Mouse (Mus musculus) heart, adult 2 months (tissue): ENCODE data around the gene Unc45b. TPM values are rescaled to one million over a fixed set of nuclear protein-coding genes. Genes with fewer than 3 reads are reported as not detected.

Experiments used
- DNase-seq, 2 experiments: peaks; one replicate each; pipeline ENCODE4 v3.0.0; 2021
- H3K27ac ChIP-seq: fragments of 200-600 bp; 2 replicates; pipeline ENCODE4 v1.8.1; 2022
- H3K27me3 ChIP-seq: fragments of 200-500 bp; 2 replicates; pipeline ENCODE4 v1.6.1; 2012; ENCODE audit warnings: mild to moderate bottlenecking, low read length, inconsistent platforms, mixed read lengths; ENCODE audit not compliant: control insufficient read depth, insufficient read depth
- H3K36me3 ChIP-seq: fragments of 200-500 bp; 2 replicates; pipeline ENCODE4 v1.6.1; 2012; ENCODE audit warnings: low read length, inconsistent platforms; ENCODE audit not compliant: control insufficient read depth, insufficient read depth
- H3K4me1 ChIP-seq: fragments of 200-500 bp; 2 replicates; pipeline ENCODE4 v1.6.1; 2011; ENCODE audit warnings: low read length; ENCODE audit not compliant: control insufficient read depth, insufficient read depth
- H3K4me3 ChIP-seq: fragments of 200-600 bp; 2 replicates; pipeline ENCODE4 v1.8.1; 2022
- H3K79me2 ChIP-seq: fragments of 200-500 bp; replicated peaks from 2 replicates; pipeline ENCODE4 v1.6.1; 2012; ENCODE audit warnings: mild to moderate bottlenecking, inconsistent platforms, low read length, moderate library complexity, mixed read lengths; ENCODE audit not compliant: control insufficient read depth, insufficient read depth
- H3K9ac ChIP-seq: fragments of 200-500 bp; 2 replicates; pipeline ENCODE4 v1.6.1; 2012; ENCODE audit warnings: low read depth, mild to moderate bottlenecking, control low read depth, inconsistent platforms, low read length, mixed read lengths
- CTCF ChIP-seq: fragments of 200-600 bp; IDR thresholded peaks from 2 replicates; pipeline ENCODE4 v1.8.1; 2022; ENCODE audit warnings: antibody characterized with exemption, mild to moderate bottlenecking, moderate library complexity
- EP300 ChIP-seq: fragments of 200-500 bp; IDR thresholded peaks from 2 replicates; pipeline ENCODE4 v1.6.1; 2011; ENCODE audit warnings: low read depth, low read length, control low read depth; ENCODE audit not compliant: insufficient read depth
- POLR2A ChIP-seq: fragments of 200-500 bp; IDR thresholded peaks from 2 replicates; pipeline ENCODE4 v1.6.1; 2011; ENCODE audit warnings: mild to moderate bottlenecking, low read depth, low read length, control low read depth; ENCODE audit not compliant: insufficient read depth
- WGBS: fragments of 180-500 bp; shearing (Covaris S2); methylation state at CpG from one replicate; pipeline ENCODE4 v1.1.7; 2018; 5-methylcytosine and 5-hydroxymethylcytosine counted together
- intact Hi-C: fragments of 180-260 bp; cut with DNase I; formaldehyde crosslinking; loops from one replicate; pipeline ENCODE4 v1.15.1; 2025
- polyA plus RNA-seq: library from polyadenylated mRNA; depleted of rRNA; stranded (reverse); fragments of >200 nt; gene quantifications from 2 replicates; pipeline ENCODE4 v1.2.3, GENCODE M21; 2012
- total RNA-seq, 2 experiments: library from RNA; stranded (reverse); gene quantifications; 2 replicates each; pipeline ENCODE4 v1.2.3; 2021

The Unc45b gene
- total and polyA plus RNA-seq, 3 experiments = 107 to 190 (median 167) TPM

DNA sequence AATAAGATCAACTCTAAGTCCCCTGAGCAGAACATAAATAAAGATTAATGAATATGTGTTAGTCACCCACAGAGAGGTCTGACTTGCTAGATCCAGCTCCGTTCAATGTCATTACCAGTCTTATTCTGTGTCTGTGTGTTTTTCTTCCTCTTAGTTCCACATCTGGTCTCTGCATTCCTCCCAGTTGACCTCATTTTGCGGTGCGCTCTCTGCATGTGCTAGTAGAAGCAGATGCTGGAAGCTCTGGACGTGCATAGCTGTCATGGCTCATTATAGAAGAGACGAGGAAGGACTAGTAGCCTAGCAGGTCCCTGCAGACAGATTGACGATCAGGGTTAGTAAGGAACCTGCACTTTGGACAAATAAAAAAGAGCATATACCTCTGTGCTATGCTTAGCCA, 33.0 kb downstream of the Unc45b start:
- peaks cover 4% of the 10 kb centered on the region for H3K4me1 ChIP-seq
- no peak for DNase-seq
- no peak overlapping the region for H3K4me3 ChIP-seq
- no peaks in the 10 kb centered on the region for H3K36me3 ChIP-seq
- no peak overlapping the region for H3K27ac ChIP-seq
- TF ChIP-seq EP300 (no peak), CTCF (no peak), POLR2A (no peak)
- intact Hi-C loops = no loop called here
- H3K9ac ChIP-seq = no peak overlapping the region
- H3K79me2 ChIP-seq = no peaks in the 10 kb centered on the region
- 51% methylated on average over 6 of the region's 6 CpGs for WGBS
- H3K27me3 ChIP-seq = no peaks in the 10 kb centered on the region

DNA sequence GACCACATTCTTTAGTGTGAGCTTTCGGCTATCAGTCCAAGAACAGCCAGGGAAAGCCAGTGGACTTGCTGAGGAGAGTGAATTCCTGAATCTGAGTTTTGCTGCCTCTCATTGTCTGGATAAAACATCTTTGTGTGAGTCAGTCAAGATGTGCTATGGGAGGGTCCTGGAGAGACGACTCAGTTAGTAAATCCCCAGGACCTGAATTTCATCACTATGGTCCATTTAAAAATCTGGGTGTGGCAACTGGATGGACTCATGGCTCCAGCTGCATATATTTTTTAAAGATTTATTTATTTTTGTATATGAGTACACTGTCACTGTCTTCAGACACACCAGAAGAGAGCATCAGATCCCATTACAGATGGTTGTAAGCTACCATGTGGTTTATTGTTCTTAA, 35.3 kb downstream of the Unc45b start:
- intact Hi-C loops = no loop called here
- TF ChIP-seq POLR2A (no peak), CTCF (no peak), EP300 (no peak)
- 20% methylated on average over 2 of the region's 2 CpGs for WGBS

DNA sequence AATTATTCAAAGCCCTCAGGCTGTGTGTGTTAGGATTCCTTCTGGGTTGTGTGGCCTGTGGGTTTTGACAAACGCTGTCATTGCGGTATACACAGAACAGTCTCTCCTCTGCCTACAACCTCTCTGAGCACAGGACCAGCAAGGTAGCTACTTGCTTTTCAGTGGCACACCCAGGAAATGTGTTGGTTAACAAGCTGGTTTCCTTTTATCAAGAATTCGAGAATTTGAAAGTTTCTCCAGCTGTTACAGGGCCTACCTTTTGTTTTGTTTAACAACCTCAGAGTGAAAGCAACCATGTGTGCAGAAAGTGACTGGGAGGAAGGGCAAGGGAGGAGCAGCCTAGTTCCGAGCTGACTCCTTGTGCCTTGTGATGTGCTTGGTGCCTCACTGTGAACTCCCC, 37.1 kb downstream of the Unc45b start:
- intact Hi-C loops = loop anchor here (1.0 kb wide), 1 partner anchor 13 kb away; no protein-coding TSS in a partner anchor
- no peaks in the 10 kb centered on the region for H3K79me2 ChIP-seq
- no peak for DNase-seq
- H3K4me3 ChIP-seq = 0 out of 2 replicates have a peak overlapping the region, but pooled peaks have one; percentile 12
- peak overlapping the region; percentile 97 for H3K27ac ChIP-seq
- peak overlapping the region; percentile 37; the same call in 1 of the 2 replicates for H3K9ac ChIP-seq
- H3K27me3 ChIP-seq = no peaks in the 10 kb centered on the region
- H3K4me1 ChIP-seq = peaks cover 9% of the 10 kb centered on the region
- TF ChIP-seq CTCF = no peak
- TF ChIP-seq POLR2A = peak; percentile 29; the same call in 1 of the 2 replicates
- TF ChIP-seq EP300 = 0 out of 2 replicates have a peak, but pooled peaks have one; percentile 51
- H3K36me3 ChIP-seq = no peaks in the 10 kb centered on the region
- 45% methylated on average over 4 of the region's 4 CpGs for WGBS

More for the DNA sequence above, 35.3 kb downstream of the Unc45b start:
- Histone ChIP-seq H3K79me2 (no peaks in the 10 kb centered on the region), H3K9ac (no peak overlapping the region), H3K36me3 (no peaks in the 10 kb centered on the region), H3K4me3 (no peak overlapping the region), H3K4me1 (peaks cover 9% of the 10 kb centered on the region), H3K27me3 (no peaks in the 10 kb centered on the region), H3K27ac (no peak overlapping the region)
- no peak for DNase-seq

DNA sequence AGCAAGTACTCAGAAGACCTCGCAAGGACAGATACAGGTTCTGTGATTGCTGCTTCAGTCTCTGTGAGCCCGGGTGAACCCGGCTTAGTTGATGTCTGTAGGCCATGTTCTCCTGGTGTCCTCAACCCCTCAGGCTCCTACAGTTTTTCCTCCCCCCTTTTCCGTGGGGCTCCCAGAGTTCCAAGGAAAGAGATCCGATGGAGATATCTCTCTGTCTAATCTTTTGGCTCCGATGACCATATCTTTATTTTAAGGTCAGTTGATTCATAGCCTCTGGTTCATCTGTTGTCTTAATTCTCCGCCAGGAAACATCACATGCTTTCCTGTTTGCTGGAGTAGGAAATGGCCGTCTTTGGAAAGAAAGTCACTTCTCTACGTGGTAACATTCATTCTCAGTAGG, 38.7 kb downstream of the Unc45b start:
- H3K79me2 ChIP-seq = no peaks in the 10 kb centered on the region
- H3K4me1 ChIP-seq = peaks cover 9% of the 10 kb centered on the region
- H3K9ac ChIP-seq = peak overlapping the region; percentile 64
- H3K4me3 ChIP-seq = peak overlapping the region; percentile 40
- DNase-seq = peak; percentile 53 to 59
- peak overlapping the region; percentile 97 for H3K27ac ChIP-seq
- H3K36me3 ChIP-seq = peaks cover 5% of the 10 kb centered on the region
- TF ChIP-seq POLR2A (0 out of 2 replicates have a peak, but pooled peaks have one; percentile 20), CTCF (no peak)
- WGBS = 46% methylated on average over 9 of the region's 9 CpGs
- H3K27me3 ChIP-seq = no peaks in the 10 kb centered on the region
- intact Hi-C loops = no loop called here

DNA sequence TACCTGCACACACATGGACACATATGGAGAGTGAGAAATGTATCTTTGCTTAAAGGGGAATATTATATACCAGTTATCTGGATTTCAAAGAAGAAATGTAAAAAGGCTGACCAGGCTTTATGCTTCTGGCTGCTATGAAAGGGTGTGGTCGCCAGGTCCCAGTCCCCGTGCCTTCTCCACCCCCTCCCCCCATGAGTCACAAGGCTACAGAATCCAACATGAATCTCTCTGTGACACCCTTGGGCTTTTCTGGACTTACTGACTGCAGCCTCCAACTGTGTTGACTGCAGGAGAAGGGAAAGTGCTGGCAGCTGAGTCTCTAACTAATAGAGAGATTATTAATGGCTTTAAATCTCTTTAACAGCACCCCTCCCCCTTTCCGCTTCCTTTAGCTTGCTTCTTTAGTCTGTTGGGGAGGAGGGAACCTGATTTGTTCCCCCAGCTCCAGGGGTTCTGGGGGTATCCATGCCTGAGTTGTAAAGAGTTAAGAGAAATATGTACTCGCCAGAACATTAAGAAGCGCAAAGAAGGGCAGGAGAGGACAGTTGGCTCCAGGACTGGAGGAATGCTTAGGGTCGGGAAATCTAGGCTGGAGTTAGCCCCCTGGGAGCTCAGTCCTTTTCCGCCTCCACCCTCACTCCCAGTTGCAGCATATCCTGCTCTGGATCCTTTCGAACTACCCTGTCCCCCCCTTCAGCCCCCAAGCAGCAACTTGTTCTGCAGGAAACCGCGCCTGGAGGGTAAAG, 40.6 kb downstream of the Unc45b start, which contains the start of gene Slfn5:
Slfn5 (plus strand) TSS at position 614 of the 746 bp plus-strand sequence.
- intact Hi-C loops = loop anchor here (5.0 kb wide), 1 partner anchor 516 kb away; no protein-coding TSS in a partner anchor
- Histone ChIP-seq H3K27me3 (no peaks in the 10 kb centered on the region), H3K27ac (peak within 1 kb of the TSS; percentile 97), H3K4me3 (peak within 1 kb of the TSS; percentile 63), H3K79me2 (no peaks in the 10 kb centered on the region; the same call in 1 of the 2 replicates), H3K4me1 (peaks cover 12% of the 10 kb centered on the region), H3K9ac (peak within 1 kb of the TSS; percentile 68), H3K36me3 (peaks cover 13% of the 10 kb centered on the region)
- no peak for TF ChIP-seq CTCF
- TF ChIP-seq POLR2A = peak; percentile 59
- TF ChIP-seq EP300 = peak; percentile 96
- WGBS = 15% methylated on average over 10 of the region's 10 CpGs
- peak; percentile 71 to 83 for DNase-seq
